In the genomic region with DNA sequence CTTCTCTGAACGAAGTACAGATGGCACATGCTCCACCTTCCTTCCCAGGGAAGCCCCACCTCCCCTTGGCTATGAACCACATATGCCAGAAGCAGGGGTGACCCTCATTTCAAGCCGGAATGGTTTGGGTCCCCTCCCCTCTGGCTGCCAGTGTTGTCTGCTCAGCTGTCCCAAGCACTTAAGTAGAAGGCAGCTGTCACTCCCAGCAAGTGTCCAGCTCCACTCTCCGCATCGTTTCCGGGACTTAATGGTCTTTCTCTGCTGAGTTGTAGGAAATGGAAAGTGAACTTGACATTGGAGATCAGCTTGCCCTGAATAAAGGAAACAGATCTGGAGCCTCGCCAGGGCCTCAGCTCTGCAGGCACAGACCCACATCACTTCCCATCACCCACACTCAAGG, we compare ENCODE assay signal across 13 mouse cellular contexts. TPM values are rescaled to one million over a fixed set of nuclear protein-coding genes. Genes with fewer than 3 reads are reported as not detected.
A peak's percentile ranks its signal among the peaks of the same experiment; 100 is the strongest.
DNase-seq lines count a peak whose midpoint lies in the region; ATAC-seq and TF ChIP-seq lines count a peak whose summit lies in the region.
"Had no signal": no experiment of that assay in that cellular context is flagged by ENCODE, and none has a peak within 500 bp of the region (broad histone marks: within the 10 kb centered on the region; RNA-seq: fewer than 3 reads in every experiment).

No protein-coding gene starts in this region.

- no peak overlapping the region for H3K4me2 ChIP-seq in forebrain, embryonic 15.5 days (replicated peaks)

- H3K79me2 ChIP-seq in C2C12 (ENCODE audit: control insufficient read depth, insufficient read depth): no peaks in the 10 kb centered on the region

- H3K27me3 ChIP-seq in C2C12 (ENCODE audit: control insufficient read depth, insufficient read depth, insufficient read length): peaks cover 41% of the 10 kb centered on the region
- H3K27me3 ChIP-seq in heart, embryonic 10.5 days (ENCODE audit: insufficient read depth, poor library complexity, severe bottlenecking): peaks cover 7% of the 10 kb centered on the region; the same call in 1 of the 2 replicates
- no peaks in the 10 kb centered on the region for H3K27me3 ChIP-seq in forebrain, embryonic 15.5 days
- H3K27me3 ChIP-seq in cerebellum, adult 2 months (ENCODE audit: control insufficient read depth, insufficient read depth, low read length): no peaks in the 10 kb centered on the region

- ATAC-seq in forebrain, embryonic 15.5 days (replicated peaks): no peak
- ATAC-seq: activated CD4-positive, CD25-positive, alpha-beta regulatory T cell, adult 4 months had no signal

- TF ChIP-seq POLR2A in cerebellum, adult 2 months (IDR thresholded peaks at IDR 0.05; ENCODE audit: borderline replicate concordance, insufficient read depth, low read length): no peak

- no peak overlapping the region for H3ac ChIP-seq in C2C12 (ENCODE audit: control insufficient read depth, insufficient read length, low read depth)

- intact Hi-C loops in left cerebral cortex, postnatal 14 days (cut with DNase I): no loop called here

- no peak overlapping the region for H3K4me3 ChIP-seq in C2C12 (ENCODE audit: insufficient read depth, poor library complexity, severe bottlenecking)
- H3K4me3 ChIP-seq in heart, embryonic 10.5 days: no peak overlapping the region
- no peak overlapping the region for H3K4me3 ChIP-seq in forebrain, embryonic 15.5 days
- no peak overlapping the region for H3K4me3 ChIP-seq in cerebellum, adult 2 months (replicated peaks; ENCODE audit: insufficient read depth, low read depth, low read length)

- H3K27ac ChIP-seq in heart, embryonic 10.5 days: peak overlapping the region; percentile 10; the same call in 1 of the 2 replicates
- H3K27ac ChIP-seq in forebrain, embryonic 15.5 days (replicated peaks): no peak overlapping the region
- H3K27ac ChIP-seq in cerebellum, adult 2 months (ENCODE audit: insufficient read depth, low read length): no peak overlapping the region

- WGBS in heart, embryonic 10.5 days: 40% methylated on average over 6 of the region's 6 CpGs
- WGBS in forebrain, embryonic 15.5 days: 44% methylated on average over 6 of the region's 6 CpGs
- WGBS in cerebellum, adult 2 months: 14% methylated on average over 6 of the region's 6 CpGs

- H3K79me3 ChIP-seq in C2C12 (ENCODE audit: low read depth): no peaks in the 10 kb centered on the region

- H3K9me3 ChIP-seq in heart, embryonic 10.5 days: no peaks in the 10 kb centered on the region
- H3K9me3 ChIP-seq in forebrain, embryonic 15.5 days: no peaks in the 10 kb centered on the region

- no peak overlapping the region for H3K9ac ChIP-seq in forebrain, embryonic 15.5 days (replicated peaks)

- no peak for TF ChIP-seq CTCF in C2C12 (IDR thresholded peaks at IDR 0.05; ENCODE audit: control insufficient read depth, insufficient read depth, insufficient read length)
- no peak for TF ChIP-seq CTCF in cerebellum, adult 2 months (IDR thresholded peaks at IDR 0.05; ENCODE audit: borderline replicate concordance, insufficient read depth, low read depth, low read length)

- H3K36me3 ChIP-seq in C2C12 (ENCODE audit: control insufficient read depth, insufficient read depth): no peaks in the 10 kb centered on the region
- H3K36me3 ChIP-seq in heart, embryonic 10.5 days: no peaks in the 10 kb centered on the region
- H3K36me3 ChIP-seq in forebrain, embryonic 15.5 days: no peaks in the 10 kb centered on the region

- DNase-seq in heart, adult 18-20 months: peak; percentile 9 to 11
- no peak for DNase-seq in heart, adult 9 months (ENCODE audit: low spot score in 2 of 2)
- DNase-seq in heart, embryonic 10.5 days (ENCODE audit: low spot score): no peak
- DNase-seq in kidney, postnatal 36 days: peak; percentile 42 to 72
- no peak for DNase-seq in left cerebral cortex, postnatal 14 days (ENCODE audit: low spot score in 2 of 2)
- DNase-seq in cerebellum, adult 2 months: no peak
- DNase-seq: cerebellum, adult 9-10 months; thymus, adult 2 months had no signal

- peaks cover 34% of the 10 kb centered on the region for H3K4me1 ChIP-seq in heart, embryonic 10.5 days
- H3K4me1 ChIP-seq in forebrain, embryonic 15.5 days: peaks cover 8% of the 10 kb centered on the region; the same call in 1 of the 2 replicates
- peaks cover 17% of the 10 kb centered on the region for H3K4me1 ChIP-seq in cerebellum, adult 2 months (ENCODE audit: control insufficient read depth, insufficient read depth, low read length)

TF ChIP-seq in C2C12, 6 proteins besides CTCF, POLR2A, EP300 and RAD21:
- TF ChIP-seq FOSL1 (IDR thresholded peaks at IDR 0.05; ENCODE audit: insufficient read depth, low read length, poor library complexity, severe bottlenecking): no peak
- peak; percentile 77 for TF ChIP-seq MYOD1 (IDR thresholded peaks at IDR 0.05; ENCODE audit: control insufficient read depth, insufficient read length, low read depth)

RNA-seq across cellular contexts. Expression of gene Fcnb, which starts 53.9 kb away (rescaled TPM):
- not detected for total RNA-seq in heart, adult 18-20 months (2021)
- polyA plus RNA-seq in C2C12 (2012; fragmentation: generic; extraction: Trizol): not detected
- polyA plus RNA-seq in heart, embryonic 10.5 days (2016; fragmentation: Nextera tagmentation; extraction: Ambion mirVana): not detected in 2 replicates
- total RNA-seq in left cerebral cortex, postnatal 14 days (2021): not detected
- polyA plus RNA-seq in forebrain, embryonic 15.5 days (2015; fragmentation: Nextera tagmentation; extraction: Ambion mirVana): 0.20 TPM in 1 of 2 replicates, not detected in the other
- not detected in 2 replicates for polyA plus RNA-seq in cerebellum, adult 2 months (2012; rRNA removed)
- total RNA-seq: gastrocnemius, adult 18-20 months; neutrophil, adult 5-6 weeks had no signal
- polyA plus RNA-seq: activated CD4-positive, CD25-positive, alpha-beta regulatory T cell, adult 4 months had no signal

RNA-seq across cellular contexts. Expression of gene Olfm1, which starts 54.2 kb away (rescaled TPM):
- total RNA-seq in heart, adult 18-20 months (2021): 10 to 100 TPM in 1 of 2 experiments, 1 to 10 TPM in 1; 9.4 to 10.3 TPM
- polyA plus RNA-seq in C2C12 (2012; fragmentation: generic; extraction: Trizol): 55.2 TPM
- 3.7 and 8.8 TPM in 2 replicates for polyA plus RNA-seq in heart, embryonic 10.5 days (2016; fragmentation: Nextera tagmentation; extraction: Ambion mirVana)
- total RNA-seq in left cerebral cortex, postnatal 14 days (2021): 1,000 to 10,000 TPM; 1,332 to 1,338 TPM
- 225 and 234 TPM in 2 replicates for polyA plus RNA-seq in forebrain, embryonic 15.5 days (2015; fragmentation: Nextera tagmentation; extraction: Ambion mirVana)
- 567 and 588 TPM in 2 replicates for polyA plus RNA-seq in cerebellum, adult 2 months (2012; rRNA removed)

Comparison
In these comparisons a context has a peak if more than half of its experiments do, and no peak if none do; other contexts are left out.
1. DNase-seq: peak in heart, adult 18-20 months (2 of 2) and kidney, postnatal 36 days (2 of 2); none in heart, adult 9 months (0 of 2), heart, embryonic 10.5 days (single experiment), left cerebral cortex, postnatal 14 days (0 of 2) and cerebellum, adult 2 months (0 of 2).